Mouse (Mus musculus) MEL (cell line): ENCODE data around the gene Gm20388.

Source experiments
- CTCF ChIP-seq, 3 experiments: IDR thresholded peaks in 2 of 3; conservative IDR thresholded peaks in 1 of 3; 2 replicates each; pipeline ENCODE4 v1.5.1; 2011 to 2012; ENCODE audit warnings: low read length in 3 of 3, low read depth in 2 of 3, mild to moderate bottlenecking in 2 of 3, improper control_type of control experiment in 1 of 3, inconsistent platforms in 1 of 3, mixed read lengths in 1 of 3, moderate library complexity in 1 of 3; ENCODE audit not compliant: control insufficient read depth in 1 of 3, insufficient read depth in 1 of 3, poor library complexity in 1 of 3, severe bottlenecking in 1 of 3
- EP300 ChIP-seq, 2 experiments: IDR thresholded peaks; 2 replicates each; pipeline ENCODE4 v1.6.1; 2011; ENCODE audit warnings: improper control_type of control experiment in 2 of 2, low read length in 2 of 2, low read depth in 1 of 2, mild to moderate bottlenecking in 1 of 2
- SMC3 ChIP-seq: IDR thresholded peaks from 2 replicates; pipeline ENCODE4 v1.6.1; 2011; ENCODE audit warnings: low read depth, low read length, improper control_type of control experiment

DNA sequence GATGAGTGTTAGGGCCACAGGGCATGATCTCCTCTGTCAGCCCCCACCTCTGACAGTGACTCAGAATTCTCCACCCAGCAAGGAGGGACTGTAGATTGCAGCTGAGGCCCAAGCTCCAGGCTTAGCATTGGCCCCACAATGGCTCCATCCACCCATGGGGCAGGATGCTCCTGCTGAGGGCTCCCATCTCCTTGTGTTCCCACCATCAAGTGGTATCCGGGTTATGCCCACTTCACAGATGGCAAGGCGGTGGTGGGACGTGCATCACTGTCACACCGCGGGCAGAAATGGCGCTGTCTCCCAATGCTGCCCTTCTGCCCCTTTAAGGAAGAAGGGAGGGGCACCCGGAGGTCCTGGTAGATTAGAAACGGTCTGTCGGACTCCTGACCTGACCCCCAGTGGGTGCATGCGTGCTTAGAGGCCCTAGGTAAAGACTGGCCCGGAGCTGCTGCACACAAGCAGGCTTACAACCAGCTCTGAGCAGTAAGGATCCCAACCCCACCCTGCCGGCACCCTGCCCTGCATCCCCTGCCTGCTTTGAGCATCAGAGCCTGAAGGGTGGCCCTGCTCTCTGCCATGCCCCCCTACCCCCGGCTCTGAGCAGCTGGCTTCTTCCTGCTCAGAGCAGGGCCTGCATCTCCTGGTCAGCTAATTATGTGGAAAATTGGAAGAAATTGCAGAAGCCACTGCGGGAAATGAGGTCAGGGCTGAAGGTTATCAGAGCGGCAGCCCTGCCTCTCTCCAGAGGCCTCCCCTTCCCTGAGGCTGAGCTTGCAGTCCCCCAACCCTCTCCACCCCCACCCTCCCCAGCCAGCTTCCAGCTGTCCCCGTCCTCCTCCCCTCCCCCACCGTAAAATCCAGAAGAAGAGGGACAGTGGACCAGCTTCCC lies 384.6 kb downstream of the Gm20388 start:
- no peak for TF ChIP-seq CTCF (IDR thresholded peaks at IDR 0.05 in 2 of 3, conservative IDR thresholded peaks at IDR 0.05 in 1 of 3; ENCODE audit: control insufficient read depth in 1 of 3, insufficient read depth in 1 of 3, low read depth in 2 of 3, low read length in 3 of 3, poor library complexity in 1 of 3, severe bottlenecking in 1 of 3)
- no peak for TF ChIP-seq EP300 (IDR thresholded peaks at IDR 0.05; ENCODE audit: low read depth in 1 of 2, low read length in 2 of 2)
- TF ChIP-seq SMC3, result no peak
